ENCODE assay signal across 13 mouse cellular contexts in genomic region chr1:167422501-167423240, GRCm38 (mm10). TPM values are rescaled to one million over a fixed set of nuclear protein-coding genes. Genes with fewer than 3 reads are reported as not detected.
DNase-seq lines count a peak whose midpoint lies in the region; ATAC-seq and TF ChIP-seq lines count a peak whose summit lies in the region.
"Had no signal": no experiment of that assay in that cellular context is flagged by ENCODE, and none has a peak within 500 bp of the region (broad histone marks: within the 10 kb centered on the region; RNA-seq: fewer than 3 reads in every experiment).

No protein-coding gene starts in this region.

- TF ChIP-seq CTCF in gastrocnemius, adult 2 months (IDR thresholded peaks at IDR 0.05) = no peak

- peak; percentile 14 for DNase-seq in kidney, adult 18-20 months
- peak; percentile 70 for DNase-seq in adrenal gland, postnatal 10 days
- DNase-seq in gastrocnemius, adult 2 months = peak; percentile 51
- DNase-seq in heart, postnatal 10 days = peak; percentile 75 to 76
- no peak for DNase-seq in cerebellum, adult 11 months
- DNase-seq in right cerebral cortex, postnatal 4 days = no peak
- no peak for DNase-seq in embryo, embryonic 10.5 days (ENCODE audit: low spot score)
- DNase-seq: spleen, adult 18-20 months had no signal

- no peak for ATAC-seq in kidney, embryonic 15.5 days (replicated peaks; ENCODE audit: low FRiP score)

- no peak overlapping the region for H3K4me2 ChIP-seq in kidney, embryonic 15.5 days
- H3K4me2 ChIP-seq: hindbrain, embryonic 13.5 days had no signal

- H3K4me1 ChIP-seq in kidney, embryonic 15.5 days = no peaks in the 10 kb centered on the region
- H3K4me1 ChIP-seq: hindbrain, embryonic 13.5 days had no signal

- H3K4me3 ChIP-seq in kidney, embryonic 15.5 days (replicated peaks) = no peak overlapping the region
- H3K4me3 ChIP-seq in gastrocnemius, adult 2 months = no peak overlapping the region
- H3K4me3 ChIP-seq: hindbrain, embryonic 13.5 days had no signal

- H3K36me3 ChIP-seq in kidney, embryonic 15.5 days = no peaks in the 10 kb centered on the region
- H3K36me3 ChIP-seq: hindbrain, embryonic 13.5 days had no signal

- WGBS in kidney, embryonic 15.5 days = 74% methylated on average over 11 of the region's 11 CpGs

- no peak overlapping the region for H3K9ac ChIP-seq in kidney, embryonic 15.5 days
- H3K9ac ChIP-seq: hindbrain, embryonic 13.5 days had no signal

- H3K27ac ChIP-seq in kidney, embryonic 15.5 days = no peak overlapping the region
- no peak overlapping the region for H3K27ac ChIP-seq in gastrocnemius, adult 2 months
- H3K27ac ChIP-seq: hindbrain, embryonic 13.5 days had no signal

- intact Hi-C loops in gastrocnemius, adult 2 months (cut with DNase I) = no loop called here
- intact Hi-C loops in heart, postnatal 10 days (cut with DNase I) = no loop called here

- no peaks in the 10 kb centered on the region for H3K27me3 ChIP-seq in kidney, embryonic 15.5 days

- no peaks in the 10 kb centered on the region for H3K9me3 ChIP-seq in kidney, embryonic 15.5 days (replicated peaks)
- H3K9me3 ChIP-seq: hindbrain, embryonic 13.5 days had no signal

RNA-seq across cellular contexts. Expression of gene Mgst3, which starts 29.0 kb away (rescaled TPM):
- 45.8 and 47.9 TPM in 2 replicates for polyA plus RNA-seq in kidney, embryonic 15.5 days (2015; fragmentation: Nextera tagmentation; extraction: Ambion mirVana)
- 10 to 100 TPM; 63.5 to 71.5 TPM for total RNA-seq in adrenal gland, postnatal 10 days (2021)
- total RNA-seq in gastrocnemius, adult 2 months (2021) = 100 to 1,000 TPM; 147 to 151 TPM
- 100 to 1,000 TPM; 191 to 207 TPM for total RNA-seq in heart, postnatal 10 days (2021)

RNA-seq across cellular contexts. Expression of gene Lrrc52, which starts 43.9 kb away (rescaled TPM):
- not detected in 2 replicates for polyA plus RNA-seq in kidney, embryonic 15.5 days (2015; fragmentation: Nextera tagmentation; extraction: Ambion mirVana)
- under 1 TPM; 0.27 to 0.69 TPM for total RNA-seq in adrenal gland, postnatal 10 days (2021)
- total RNA-seq in gastrocnemius, adult 2 months (2021) = 10 to 100 TPM in 1 of 2 experiments, 1 to 10 TPM in 1; 6.5 to 13.1 TPM
- total RNA-seq in heart, postnatal 10 days (2021) = 1 to 10 TPM in 1 of 2 experiments, under 1 TPM in 1; 0.69 to 3.2 TPM
- total RNA-seq: CH12.LX; left cerebral cortex, postnatal 14 days had no signal
- polyA plus RNA-seq: brain, embryonic 14.5 days; hindbrain, embryonic 13.5 days had no signal

Comparison
In these comparisons a context has a peak if more than half of its experiments do, and no peak if none do; other contexts are left out.
1. DNase-seq: peak in kidney, adult 18-20 months (single experiment), adrenal gland, postnatal 10 days (single experiment), gastrocnemius, adult 2 months (single experiment) and heart, postnatal 10 days (2 of 2); none in cerebellum, adult 11 months (single experiment), right cerebral cortex, postnatal 4 days (single experiment) and embryo, embryonic 10.5 days (single experiment).